Mouse (Mus musculus) liver, adult 2 months (tissue): ENCODE data around the gene Cd160.

ENCODE experiments used
- CTCF ChIP-seq: fragments of 200-500 bp; IDR thresholded peaks from 2 replicates; pipeline ENCODE4 v1.5.1; 2011; ENCODE audit warnings: low read depth, low read length, control low read depth
- POLR2A ChIP-seq: fragments of 200-500 bp; IDR thresholded peaks from 2 replicates; pipeline ENCODE4 v1.6.1; 2011; ENCODE audit warnings: low read length, control low read depth; ENCODE audit not compliant: insufficient read depth; ENCODE audit errors: extremely low read depth

DNA sequence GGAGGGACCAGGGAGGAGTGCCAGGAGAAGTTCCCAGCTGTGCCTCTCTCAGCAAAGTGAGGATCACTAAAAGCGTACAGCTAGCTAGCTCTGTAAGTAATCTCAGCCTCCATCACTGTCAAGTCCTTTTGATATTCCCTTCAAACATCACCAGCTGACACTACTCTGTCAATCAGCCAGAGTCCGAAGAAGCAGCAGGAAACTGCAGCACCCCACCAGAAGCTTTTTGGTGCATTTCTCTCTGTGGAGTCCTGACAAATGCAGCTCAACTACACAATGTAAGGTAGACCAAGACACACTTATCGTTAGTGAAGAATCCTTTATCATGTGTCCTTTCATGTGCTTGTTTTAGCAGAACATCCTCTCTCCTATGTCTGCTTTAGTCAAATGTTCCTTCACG is 7.6 kb downstream of the Cd160 start:
- no peak for TF ChIP-seq CTCF
- TF ChIP-seq POLR2A: no peak
